Mouse (Mus musculus) gastrocnemius, adult 2 months (tissue): ENCODE results near the gene Fabp2. TPM values are rescaled to one million over a fixed set of nuclear protein-coding genes. Genes with fewer than 3 reads are reported as not detected.

ENCODE experiments used
- DNase-seq: peaks from one replicate; pipeline ENCODE4 v3.0.0; 2022
- H3K27ac ChIP-seq: fragments of 200-600 bp; 2 replicates; pipeline ENCODE4 v1.8.1; 2022; ENCODE audit warnings: mild to moderate bottlenecking
- H3K4me3 ChIP-seq: fragments of 200-600 bp; 2 replicates; pipeline ENCODE4 v1.8.1; 2022; ENCODE audit warnings: mild to moderate bottlenecking, moderate library complexity
- CTCF ChIP-seq: fragments of 200-600 bp; IDR thresholded peaks from 2 replicates; pipeline ENCODE4 v1.8.1; 2022; ENCODE audit warnings: antibody characterized with exemption, mild to moderate bottlenecking, moderate library complexity
- intact Hi-C: fragments of 180-260 bp; cut with DNase I; formaldehyde crosslinking; loops from one replicate; pipeline ENCODE4 v1.15.1; 2025
- long read RNA-seq, 2 experiments: library from polyadenylated mRNA; stranded (forward); transcript quantifications; one replicate each; pipeline ENCODE4 v2.0.0; 2021
- total RNA-seq, 2 experiments: library from RNA; stranded (reverse); gene quantifications; 2 replicates each; pipeline ENCODE4 v1.2.3; 2021

Gene Fabp2
- not detected for total RNA-seq
- long read RNA-seq, experiment 1, result 0 reads
- long read RNA-seq, experiment 2, result 0 reads

GRCm38 (mm10) chr3:122894772-122895171, at the start of gene Fabp2:
Gene Fabp2 (plus strand): TSS chr3:122895072.
- DNase-seq, result no peak
- intact Hi-C loops, result no loop called here
- Histone ChIP-seq H3K27ac (no peak within 1 kb of the TSS), H3K4me3 (no peak within 1 kb of the TSS)
- TF ChIP-seq CTCF, result no peak

GRCm38 (mm10) chr3:122848410-122849034, 46.4 kb upstream of the Fabp2 start:
- intact Hi-C loops, result no loop called here
- H3K4me3 ChIP-seq, result no peak overlapping the region
- no peak for TF ChIP-seq CTCF
- no peak overlapping the region for H3K27ac ChIP-seq
- no peak for DNase-seq

GRCm38 (mm10) chr3:122855149-122855548, 39.7 kb upstream of the Fabp2 start:
- Histone ChIP-seq H3K27ac (no peak overlapping the region), H3K4me3 (no peak overlapping the region)
- intact Hi-C loops, result no loop called here
- TF ChIP-seq CTCF, result no peak
- DNase-seq, result no peak

GRCm38 (mm10) chr3:122859829-122860228, 35.0 kb upstream of the Fabp2 start:
- H3K4me3 ChIP-seq, result no peak overlapping the region
- intact Hi-C loops, result no loop called here

GRCm38 (mm10) chr3:122860573-122861498, 34.0 kb upstream of the Fabp2 start:
- intact Hi-C loops, result no loop called here
- Histone ChIP-seq H3K4me3 (no peak overlapping the region), H3K27ac (no peak overlapping the region)
- DNase-seq, result no peak
- TF ChIP-seq CTCF, result no peak

More at GRCm38 (mm10) chr3:122859829-122860228, 35.0 kb upstream of the Fabp2 start:
- no peak; the same call in 1 of the 2 replicates for TF ChIP-seq CTCF
- no peak overlapping the region for H3K27ac ChIP-seq
- DNase-seq, result no peak

GRCm38 (mm10) chr3:122865092-122865491, 29.8 kb upstream of the Fabp2 start:
- DNase-seq, result no peak
- no peak overlapping the region for H3K27ac ChIP-seq
- intact Hi-C loops, result no loop called here
- TF ChIP-seq CTCF, result no peak
- no peak overlapping the region for H3K4me3 ChIP-seq

GRCm38 (mm10) chr3:122868270-122868669, 26.6 kb upstream of the Fabp2 start:
- intact Hi-C loops, result no loop called here
- no peak overlapping the region for H3K27ac ChIP-seq
- H3K4me3 ChIP-seq, result no peak overlapping the region
- TF ChIP-seq CTCF, result no peak
- no peak for DNase-seq

- no peak for TF ChIP-seq CTCF
- H3K4me3 ChIP-seq, result no peak overlapping the region
- H3K27ac ChIP-seq, result no peak overlapping the region
- DNase-seq, result no peak
- intact Hi-C loops, result no loop called here
Measured at GRCm38 (mm10) chr3:122871596-122871995, 23.3 kb upstream of the Fabp2 start.

- intact Hi-C loops, result no loop called here
- no peak for DNase-seq
- Histone ChIP-seq H3K27ac (no peak overlapping the region), H3K4me3 (no peak overlapping the region)
- TF ChIP-seq CTCF, result no peak
Measured at GRCm38 (mm10) chr3:122876870-122877269, 18.0 kb upstream of the Fabp2 start.

- no peak for DNase-seq
- TF ChIP-seq CTCF, result no peak
- Histone ChIP-seq H3K27ac (no peak overlapping the region), H3K4me3 (no peak overlapping the region)
- intact Hi-C loops, result no loop called here
Measured at GRCm38 (mm10) chr3:122877543-122877942, 17.3 kb upstream of the Fabp2 start.

GRCm38 (mm10) chr3:122878705-122879315, 16.1 kb upstream of the Fabp2 start:
- intact Hi-C loops, result no loop called here
- no peak for DNase-seq
- TF ChIP-seq CTCF, result no peak
- no peak overlapping the region for H3K4me3 ChIP-seq
- no peak overlapping the region for H3K27ac ChIP-seq

GRCm38 (mm10) chr3:122887505-122888301, 7.2 kb upstream of the Fabp2 start:
- DNase-seq, result no peak
- no peak overlapping the region for H3K27ac ChIP-seq
- TF ChIP-seq CTCF, result no peak
- intact Hi-C loops, result no loop called here
- no peak overlapping the region for H3K4me3 ChIP-seq
